Mouse (Mus musculus): ENCODE results near the gene Agtr1a. TPM values are rescaled to one million over a fixed set of nuclear protein-coding genes. Genes with fewer than 3 reads are reported as not detected.

Gene Agtr1a
- polyA plus RNA-seq, 1 experiment from 2014 or later, result 2.2 TPM

GRCm38 (mm10) chr13:30365378-30365777 lies 29.1 kb downstream of the Agtr1a start:
- Histone ChIP-seq H3K36me3 (ENCODE audit: control insufficient read depth, insufficient read depth, low read length) (no peaks in the 10 kb centered on the region), H3K4me3 (ENCODE audit: low read depth, low read length) (no peak overlapping the region), H3K9ac (ENCODE audit: low read length) (no peak overlapping the region), H3K27me3 (replicated peaks; ENCODE audit: control insufficient read depth, insufficient read depth, low read length) (no peaks in the 10 kb centered on the region), H3K4me2 (ENCODE audit: low read length) (no peak overlapping the region), H3K4me1 (replicated peaks; ENCODE audit: control insufficient read depth, insufficient read depth, low read length) (peaks cover 3% of the 10 kb centered on the region; the same call in 1 of the 2 replicates), H3K9me3 (ENCODE audit: control insufficient read depth, low read length) (no peaks in the 10 kb centered on the region), H3K27ac (ENCODE audit: low read depth) (no peak overlapping the region)
- ATAC-seq (replicated peaks; ENCODE audit: low FRiP score, low TSS enrichment, low read depth) (no peak), DNase-seq (ENCODE audit: low spot score) (no peak)
- 51% methylated on average over 2 of the region's 2 CpGs for WGBS

- Histone ChIP-seq H3K27me3 (replicated peaks; ENCODE audit: control insufficient read depth, insufficient read depth, low read length) (no peaks in the 10 kb centered on the region), H3K4me2 (ENCODE audit: low read length) (no peak overlapping the region), H3K36me3 (ENCODE audit: control insufficient read depth, insufficient read depth, low read length) (no peaks in the 10 kb centered on the region), H3K4me1 (replicated peaks; ENCODE audit: control insufficient read depth, insufficient read depth, low read length) (peaks cover 3% of the 10 kb centered on the region; the same call in 1 of the 2 replicates), H3K9me3 (ENCODE audit: control insufficient read depth, low read length) (no peaks in the 10 kb centered on the region), H3K9ac (ENCODE audit: low read length) (no peak overlapping the region), H3K4me3 (ENCODE audit: low read depth, low read length) (no peak overlapping the region), H3K27ac (ENCODE audit: low read depth) (no peak overlapping the region)
- no peak for DNase-seq (ENCODE audit: low spot score)
- 27% methylated on average over 8 of the region's 8 CpGs for WGBS
- ATAC-seq (replicated peaks; ENCODE audit: low FRiP score, low TSS enrichment, low read depth), result no peak
These were observed 31.9 kb downstream of the Agtr1a start for GRCm38 (mm10) chr13:30368116-30368515.

- no peak for ATAC-seq (replicated peaks; ENCODE audit: low FRiP score, low TSS enrichment, low read depth)
- WGBS, result 38% methylated on average over 2 of the region's 2 CpGs
These were observed 32.5 kb downstream of the Agtr1a start for GRCm38 (mm10) chr13:30368746-30369145.

GRCm38 (mm10) chr13:30378868-30379267 lies 42.6 kb downstream of the Agtr1a start:
- Histone ChIP-seq H3K36me3 (ENCODE audit: control insufficient read depth, insufficient read depth, low read length) (no peaks in the 10 kb centered on the region), H3K27me3 (replicated peaks; ENCODE audit: control insufficient read depth, insufficient read depth, low read length) (no peaks in the 10 kb centered on the region), H3K9ac (ENCODE audit: low read length) (no peak overlapping the region), H3K4me1 (replicated peaks; ENCODE audit: control insufficient read depth, insufficient read depth, low read length) (no peaks in the 10 kb centered on the region), H3K4me3 (ENCODE audit: low read depth, low read length) (no peak overlapping the region), H3K27ac (ENCODE audit: low read depth) (no peak overlapping the region), H3K4me2 (ENCODE audit: low read length) (no peak overlapping the region), H3K9me3 (ENCODE audit: control insufficient read depth, low read length) (no peaks in the 10 kb centered on the region)
- WGBS, result 87% methylated on average over 5 of the region's 5 CpGs
- ATAC-seq (replicated peaks; ENCODE audit: low FRiP score, low TSS enrichment, low read depth) (no peak), DNase-seq (ENCODE audit: low spot score) (peak; percentile 25)

More at GRCm38 (mm10) chr13:30368746-30369145, 32.5 kb downstream of the Agtr1a start:
- no peak overlapping the region for H3K4me2 ChIP-seq (ENCODE audit: low read length)
- no peak overlapping the region for H3K9ac ChIP-seq (ENCODE audit: low read length)
- DNase-seq (ENCODE audit: low spot score), result no peak
- no peak overlapping the region for H3K27ac ChIP-seq (ENCODE audit: low read depth)
- H3K9me3 ChIP-seq (ENCODE audit: control insufficient read depth, low read length), result no peaks in the 10 kb centered on the region
- no peaks in the 10 kb centered on the region for H3K27me3 ChIP-seq (replicated peaks; ENCODE audit: control insufficient read depth, insufficient read depth, low read length)
- H3K4me1 ChIP-seq (replicated peaks; ENCODE audit: control insufficient read depth, insufficient read depth, low read length), result peaks cover 3% of the 10 kb centered on the region; the same call in 1 of the 2 replicates
- H3K36me3 ChIP-seq (ENCODE audit: control insufficient read depth, insufficient read depth, low read length), result no peaks in the 10 kb centered on the region
- H3K4me3 ChIP-seq (ENCODE audit: low read depth, low read length), result no peak overlapping the region

GRCm38 (mm10) chr13:30385183-30385582 lies 48.9 kb downstream of the Agtr1a start:
- Histone ChIP-seq H3K9me3 (ENCODE audit: control insufficient read depth, low read length) (no peaks in the 10 kb centered on the region), H3K4me2 (ENCODE audit: low read length) (no peak overlapping the region), H3K27ac (ENCODE audit: low read depth) (no peak overlapping the region), H3K27me3 (replicated peaks; ENCODE audit: control insufficient read depth, insufficient read depth, low read length) (no peaks in the 10 kb centered on the region), H3K4me1 (replicated peaks; ENCODE audit: control insufficient read depth, insufficient read depth, low read length) (no peaks in the 10 kb centered on the region), H3K9ac (ENCODE audit: low read length) (no peak overlapping the region), H3K4me3 (ENCODE audit: low read depth, low read length) (no peak overlapping the region), H3K36me3 (ENCODE audit: control insufficient read depth, insufficient read depth, low read length) (no peaks in the 10 kb centered on the region)
- no peak for ATAC-seq (replicated peaks; ENCODE audit: low FRiP score, low TSS enrichment, low read depth)
- 76% methylated on average over 6 of the region's 6 CpGs for WGBS
- no peak for DNase-seq (ENCODE audit: low spot score)

GRCm38 (mm10) chr13:30394123-30394522 lies 57.9 kb downstream of the Agtr1a start:
- DNase-seq (ENCODE audit: low spot score) (no peak), ATAC-seq (replicated peaks; ENCODE audit: low FRiP score, low TSS enrichment, low read depth) (no peak)
- Histone ChIP-seq H3K4me1 (replicated peaks; ENCODE audit: control insufficient read depth, insufficient read depth, low read length) (no peaks in the 10 kb centered on the region), H3K9me3 (ENCODE audit: control insufficient read depth, low read length) (no peaks in the 10 kb centered on the region), H3K9ac (ENCODE audit: low read length) (no peak overlapping the region), H3K27me3 (replicated peaks; ENCODE audit: control insufficient read depth, insufficient read depth, low read length) (no peaks in the 10 kb centered on the region), H3K36me3 (ENCODE audit: control insufficient read depth, insufficient read depth, low read length) (no peaks in the 10 kb centered on the region), H3K4me3 (ENCODE audit: low read depth, low read length) (no peak overlapping the region), H3K27ac (ENCODE audit: low read depth) (no peak overlapping the region), H3K4me2 (ENCODE audit: low read length) (no peak overlapping the region)

- ATAC-seq (replicated peaks; ENCODE audit: low FRiP score, low TSS enrichment, low read depth) (no peak), DNase-seq (ENCODE audit: low spot score) (no peak)
- Histone ChIP-seq H3K4me3 (ENCODE audit: low read depth, low read length) (no peak overlapping the region), H3K9me3 (ENCODE audit: control insufficient read depth, low read length) (no peaks in the 10 kb centered on the region), H3K36me3 (ENCODE audit: control insufficient read depth, insufficient read depth, low read length) (no peaks in the 10 kb centered on the region), H3K27me3 (replicated peaks; ENCODE audit: control insufficient read depth, insufficient read depth, low read length) (no peaks in the 10 kb centered on the region), H3K4me1 (replicated peaks; ENCODE audit: control insufficient read depth, insufficient read depth, low read length) (no peaks in the 10 kb centered on the region), H3K27ac (ENCODE audit: low read depth) (no peak overlapping the region), H3K9ac (ENCODE audit: low read length) (no peak overlapping the region), H3K4me2 (ENCODE audit: low read length) (no peak overlapping the region)
- 65% methylated on average over 3 of the region's 3 CpGs for WGBS
These were observed 60.2 kb downstream of the Agtr1a start for GRCm38 (mm10) chr13:30396431-30396830.

- Histone ChIP-seq H3K27ac (ENCODE audit: low read depth) (no peak overlapping the region), H3K4me2 (ENCODE audit: low read length) (no peak overlapping the region), H3K27me3 (replicated peaks; ENCODE audit: control insufficient read depth, insufficient read depth, low read length) (no peaks in the 10 kb centered on the region), H3K4me1 (replicated peaks; ENCODE audit: control insufficient read depth, insufficient read depth, low read length) (no peaks in the 10 kb centered on the region), H3K4me3 (ENCODE audit: low read depth, low read length) (no peak overlapping the region), H3K9me3 (ENCODE audit: control insufficient read depth, low read length) (no peaks in the 10 kb centered on the region), H3K9ac (ENCODE audit: low read length) (no peak overlapping the region), H3K36me3 (ENCODE audit: control insufficient read depth, insufficient read depth, low read length) (no peaks in the 10 kb centered on the region)
- ATAC-seq (replicated peaks; ENCODE audit: low FRiP score, low TSS enrichment, low read depth), result no peak
- DNase-seq (ENCODE audit: low spot score), result no peak
- 85% methylated on average over 3 of the region's 3 CpGs for WGBS
These were observed 62.6 kb downstream of the Agtr1a start for GRCm38 (mm10) chr13:30398852-30399251.

GRCm38 (mm10) chr13:30400621-30401020 lies 64.4 kb downstream of the Agtr1a start:
- H3K4me3 ChIP-seq (ENCODE audit: low read depth, low read length), result no peak overlapping the region
- WGBS, result 82% methylated on average over 8 of the region's 8 CpGs
- ATAC-seq (replicated peaks; ENCODE audit: low FRiP score, low TSS enrichment, low read depth), result no peak
- no peak overlapping the region for H3K9ac ChIP-seq (ENCODE audit: low read length)
- no peaks in the 10 kb centered on the region for H3K4me1 ChIP-seq (replicated peaks; ENCODE audit: control insufficient read depth, insufficient read depth, low read length)
- no peaks in the 10 kb centered on the region for H3K27me3 ChIP-seq (replicated peaks; ENCODE audit: control insufficient read depth, insufficient read depth, low read length)
- DNase-seq (ENCODE audit: low spot score), result no peak
- H3K4me2 ChIP-seq (ENCODE audit: low read length), result no peak overlapping the region
- no peaks in the 10 kb centered on the region for H3K36me3 ChIP-seq (ENCODE audit: control insufficient read depth, insufficient read depth, low read length)
- no peaks in the 10 kb centered on the region for H3K9me3 ChIP-seq (ENCODE audit: control insufficient read depth, low read length)
- no peak overlapping the region for H3K27ac ChIP-seq (ENCODE audit: low read depth)

All from intestine, embryonic 14.5 days (tissue).